In the genomic region with DNA sequence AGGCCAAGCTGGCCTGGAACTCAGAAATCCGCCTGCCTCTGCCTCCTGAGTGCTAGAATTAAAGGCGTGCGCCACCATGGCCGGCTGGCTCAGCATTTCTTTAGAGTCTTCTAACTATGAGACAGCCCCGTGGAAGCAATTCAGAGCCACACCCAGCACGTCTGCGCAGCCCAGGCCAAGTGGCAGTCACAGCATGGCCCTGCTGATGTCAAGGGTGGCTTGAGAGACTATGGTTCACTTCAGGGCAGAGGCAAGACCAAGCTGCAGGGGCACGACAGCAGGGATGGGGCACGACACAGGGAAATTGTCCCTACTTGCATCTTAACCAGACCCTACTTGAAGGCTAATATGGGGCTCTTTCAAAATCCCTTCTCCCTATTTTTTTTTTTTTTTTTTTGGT, we compare ENCODE assay signal across 8 mouse cellular contexts. TPM values are rescaled to one million over a fixed set of nuclear protein-coding genes. Genes with fewer than 3 reads are reported as not detected.
"Had no signal": no experiment of that assay in that cellular context is flagged by ENCODE, and none has a peak within 500 bp of the region (broad histone marks: within the 10 kb centered on the region; RNA-seq: fewer than 3 reads in every experiment).

No protein-coding gene starts in this region.

- H3K4me3 ChIP-seq: megakaryocyte, embryonic 14.5 days; neural tube, embryonic 12.5 days; stomach, embryonic 15.5 days had no signal

- H3K9ac ChIP-seq: lung, embryonic 14.5 days; neural tube, embryonic 12.5 days; stomach, embryonic 15.5 days had no signal

- H3K27ac ChIP-seq: macrophage; neural tube, embryonic 12.5 days; stomach, embryonic 15.5 days; stomach, postnatal 0 days had no signal

- H3K9me3 ChIP-seq: megakaryocyte, embryonic 14.5 days; neural tube, embryonic 12.5 days; stomach, embryonic 15.5 days had no signal

- H3K4me2 ChIP-seq: lung, embryonic 14.5 days; midbrain, embryonic 11.5 days; neural tube, embryonic 12.5 days; stomach, embryonic 15.5 days had no signal

- H3K27me3 ChIP-seq: megakaryocyte, embryonic 14.5 days; neural tube, embryonic 12.5 days; stomach, embryonic 15.5 days had no signal

RNA-seq across cellular contexts. Expression of gene Rcor2, which starts 31.7 kb away (rescaled TPM):
- total RNA-seq: monocyte, adult 5-6 weeks had no signal
